Mouse (Mus musculus) megakaryocyte, embryonic 14.5 days (primary cell): ENCODE measurements around the gene 2200002D01Rik.

Experiments used
- FLI1 ChIP-seq: IDR thresholded peaks from 2 replicates; pipeline ENCODE4 v1.6.1; 2012; ENCODE audit warnings: low read length, inconsistent platforms, mixed read lengths
- GATA1 ChIP-seq: IDR thresholded peaks from 3 replicates; pipeline ENCODE4 v1.6.1; 2012; ENCODE audit warnings: mixed read lengths, low read length, inconsistent platforms, borderline replicate concordance

DNA sequence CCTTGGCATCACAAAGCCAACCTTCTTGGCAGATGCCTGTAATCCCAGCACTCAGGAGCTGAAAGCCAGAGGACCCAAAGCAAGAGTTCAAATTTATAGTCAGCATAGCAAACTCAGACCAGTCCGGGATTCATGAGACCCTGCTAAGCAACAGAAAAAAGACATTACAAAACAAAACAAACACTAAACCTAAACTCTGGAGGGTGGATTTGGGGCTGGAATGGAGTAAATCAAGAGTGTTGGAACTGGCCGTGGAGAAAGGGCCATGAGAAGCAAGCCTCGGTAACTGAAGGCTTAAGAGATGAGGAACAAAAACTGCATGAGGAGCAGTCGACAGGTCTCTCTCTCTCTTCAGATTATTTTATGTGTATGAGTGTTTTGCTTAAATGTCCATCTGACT, 35.6 kb upstream of the 2200002D01Rik start:
- TF ChIP-seq FLI1: no peak
- no peak for TF ChIP-seq GATA1
